Comparison of ENCODE assay signal across 9 mouse cellular contexts in genomic region chrX:12645531-12646304, GRCm38 (mm10). TPM values are rescaled to one million over a fixed set of nuclear protein-coding genes. Genes with fewer than 3 reads are reported as not detected.
A peak's percentile ranks its signal among the peaks of the same experiment; 100 is the strongest.
DNase-seq lines count a peak whose midpoint lies in the region; ATAC-seq and TF ChIP-seq lines count a peak whose summit lies in the region.
"Had no signal": no experiment of that assay in that cellular context is flagged by ENCODE, and none has a peak within 500 bp of the region (broad histone marks: within the 10 kb centered on the region; RNA-seq: fewer than 3 reads in every experiment).

No protein-coding gene starts in this region.

- no peak overlapping the region for H3K27ac ChIP-seq in intestine, postnatal 0 days (ENCODE audit: low read depth, low read length)
- H3K27ac ChIP-seq in intestine, embryonic 16.5 days (ENCODE audit: low read length) = no peak overlapping the region
- no peak overlapping the region for H3K27ac ChIP-seq in MEL (ENCODE audit: control insufficient read depth, low read depth, low read length)
- H3K27ac ChIP-seq in hindbrain, postnatal 0 days = no peak overlapping the region

- TF ChIP-seq POLR2A in MEL (IDR thresholded peaks at IDR 0.05; ENCODE audit: control insufficient read depth in 1 of 2, insufficient read depth in 1 of 2, low read depth in 1 of 2, low read length in 2 of 2, poor library complexity in 1 of 2) = no peak

- no peak overlapping the region for H3K4me3 ChIP-seq in intestine, postnatal 0 days (ENCODE audit: low read depth, low read length)
- no peak overlapping the region for H3K4me3 ChIP-seq in intestine, embryonic 16.5 days (ENCODE audit: low read length)
- no peak overlapping the region for H3K4me3 ChIP-seq in MEL (ENCODE audit: control insufficient read depth in 1 of 2, insufficient read depth in 1 of 2, low read depth in 2 of 2, low read length in 2 of 2)
- no peak overlapping the region for H3K4me3 ChIP-seq in hindbrain, postnatal 0 days (ENCODE audit: low read length)
- H3K4me3 ChIP-seq: erythroblast, embryonic 14.5 days had no signal

- no peak; the same call in 1 of the 2 replicates for TF ChIP-seq RAD21 in MEL (IDR thresholded peaks at IDR 0.05; ENCODE audit: low read depth, low read length)

- H3K9me3 ChIP-seq in intestine, postnatal 0 days (ENCODE audit: control insufficient read depth) = no peaks in the 10 kb centered on the region
- no peaks in the 10 kb centered on the region for H3K9me3 ChIP-seq in intestine, embryonic 16.5 days (ENCODE audit: control insufficient read depth, low read length)
- H3K9me3 ChIP-seq in MEL (replicated peaks; ENCODE audit: insufficient read depth, low read length) = no peaks in the 10 kb centered on the region
- H3K9me3 ChIP-seq in hindbrain, postnatal 0 days (ENCODE audit: low read length) = no peaks in the 10 kb centered on the region

- 68% methylated on average over 12 of the region's 12 CpGs for WGBS in intestine, postnatal 0 days
- 65% methylated on average over 12 of the region's 12 CpGs for WGBS in intestine, embryonic 16.5 days
- WGBS in hindbrain, postnatal 0 days = 46% methylated on average over 12 of the region's 12 CpGs

- H3K4me1 ChIP-seq in intestine, postnatal 0 days (replicated peaks; ENCODE audit: control insufficient read depth, insufficient read depth, low read length) = no peaks in the 10 kb centered on the region
- no peaks in the 10 kb centered on the region for H3K4me1 ChIP-seq in intestine, embryonic 16.5 days (ENCODE audit: control insufficient read depth, insufficient read depth, low read length)
- no peaks in the 10 kb centered on the region for H3K4me1 ChIP-seq in MEL (ENCODE audit: control insufficient read depth in 1 of 2, insufficient read depth in 2 of 2, low read length in 2 of 2)
- H3K4me1 ChIP-seq in hindbrain, postnatal 0 days (ENCODE audit: insufficient read depth, low read length) = no peaks in the 10 kb centered on the region

- no peaks in the 10 kb centered on the region for H3K36me3 ChIP-seq in intestine, postnatal 0 days (ENCODE audit: control insufficient read depth, insufficient read depth)
- H3K36me3 ChIP-seq in intestine, embryonic 16.5 days (ENCODE audit: control insufficient read depth, insufficient read depth, low read length) = no peaks in the 10 kb centered on the region
- no peaks in the 10 kb centered on the region; a peak in 1 of 4 replicates for H3K36me3 ChIP-seq in MEL (ENCODE audit: control insufficient read depth in 1 of 2, insufficient read depth in 2 of 2, low read length in 2 of 2)
- no peaks in the 10 kb centered on the region for H3K36me3 ChIP-seq in hindbrain, postnatal 0 days (ENCODE audit: insufficient read depth, low read length)

- H3K9ac ChIP-seq in intestine, postnatal 0 days (ENCODE audit: low read depth, low read length) = no peak overlapping the region
- H3K9ac ChIP-seq in intestine, embryonic 16.5 days (ENCODE audit: low read depth, low read length) = no peak overlapping the region
- H3K9ac ChIP-seq in MEL (ENCODE audit: control insufficient read depth, low read depth, low read length, poor library complexity, severe bottlenecking) = no peak overlapping the region
- H3K9ac ChIP-seq in hindbrain, postnatal 0 days (replicated peaks; ENCODE audit: low read length) = no peak overlapping the region

- H3K27me3 ChIP-seq in intestine, postnatal 0 days (replicated peaks; ENCODE audit: control insufficient read depth, insufficient read depth, low read length) = no peaks in the 10 kb centered on the region
- no peaks in the 10 kb centered on the region for H3K27me3 ChIP-seq in intestine, embryonic 16.5 days (replicated peaks; ENCODE audit: control insufficient read depth, insufficient read depth, low read length)
- H3K27me3 ChIP-seq in MEL (ENCODE audit: control insufficient read depth in 1 of 2, insufficient read depth in 2 of 2, low read length in 2 of 2) = no peaks in the 10 kb centered on the region
- no peaks in the 10 kb centered on the region for H3K27me3 ChIP-seq in hindbrain, postnatal 0 days (ENCODE audit: insufficient read depth, low read length)

- TF ChIP-seq CTCF in intestine, postnatal 0 days (IDR thresholded peaks at IDR 0.05; ENCODE audit: low read depth) = peak; percentile 10; the same call in 1 of the 2 replicates
- TF ChIP-seq CTCF in MEL (IDR thresholded peaks at IDR 0.05 in 2 of 3, conservative IDR thresholded peaks at IDR 0.05 in 1 of 3; ENCODE audit: control insufficient read depth in 1 of 3, insufficient read depth in 1 of 3, low read depth in 2 of 3, low read length in 3 of 3, poor library complexity in 1 of 3, severe bottlenecking in 1 of 3) = peak in 1 of 3 experiments; percentile 6; a peak in 1 of 6 replicates
- peak; percentile 51 for TF ChIP-seq CTCF in hindbrain, postnatal 0 days (IDR thresholded peaks at IDR 0.05; ENCODE audit: low read depth)

- ATAC-seq in intestine, postnatal 0 days = no peak
- no peak for ATAC-seq in intestine, embryonic 16.5 days
- ATAC-seq in hindbrain, postnatal 0 days = peak; percentile 79

- no peaks in the 10 kb centered on the region for H3K79me2 ChIP-seq in MEL (ENCODE audit: control insufficient read depth, insufficient read depth, low read length, poor library complexity)

- DNase-seq in MEL (ENCODE audit: low read depth, low spot score) = no peak
- peak; percentile 16 for DNase-seq in adrenal gland, postnatal 14 days
- peak; percentile 87 for DNase-seq in hindbrain, postnatal 0 days (ENCODE audit: low spot score)
- no peak for DNase-seq in T-cell, adult 2 months (ENCODE audit: low spot score)
- no peak for DNase-seq in embryo, embryonic 11 days
- no peak for DNase-seq in c-Kit-positive CD71-positive TER-119-positive erythroid progenitor cells, embryonic 14.5 days (ENCODE audit: low spot score)

- H3K4me2 ChIP-seq in intestine, postnatal 0 days (replicated peaks; ENCODE audit: low read depth) = no peak overlapping the region
- no peak overlapping the region for H3K4me2 ChIP-seq in intestine, embryonic 16.5 days (ENCODE audit: low read depth, low read length)
- H3K4me2 ChIP-seq in hindbrain, postnatal 0 days (ENCODE audit: low read depth, low read length) = no peak overlapping the region

- no peak for TF ChIP-seq EP300 in MEL (IDR thresholded peaks at IDR 0.05; ENCODE audit: low read depth in 1 of 2, low read length in 2 of 2)

TF ChIP-seq in MEL, 35 proteins besides CTCF, POLR2A, EP300 and RAD21:
- TF ChIP-seq CHD1 (IDR thresholded peaks at IDR 0.05; ENCODE audit: low read depth, low read length) (no peak), MYB (IDR thresholded peaks at IDR 0.05; ENCODE audit: low read depth, low read length) (no peak), SMC3 (IDR thresholded peaks at IDR 0.05; ENCODE audit: low read depth, low read length) (0 out of 2 replicates have a peak, but pooled peaks have one; percentile 18), TAL1 (IDR thresholded peaks at IDR 0.05; ENCODE audit: low read length) (no peak)

RNA-seq across cellular contexts. Expression of gene 1810030O07Rik, which starts 27.8 kb away (rescaled TPM):
- 15.3 and 18.1 TPM in 2 replicates for polyA plus RNA-seq in intestine, postnatal 0 days (2015; fragmentation: Nextera tagmentation; extraction: Ambion mirVana)
- 36.6 and 37.0 TPM in 2 replicates for polyA plus RNA-seq in intestine, embryonic 16.5 days (2015; fragmentation: Nextera tagmentation; extraction: Ambion mirVana)
- total RNA-seq in MEL (2012; rRNA removed) = 31.4 and 32.7 TPM in 2 replicates
- 100 to 1,000 TPM in 1 of 2 experiments, 10 to 100 TPM in 1; 32.3 to 216 TPM for polyA plus RNA-seq in MEL (2012; ENCODE audit: insufficient read depth in 1 of 2, insufficient read length in 2 of 2, low read depth in 1 of 2, low replicate concordance in 2 of 2, missing spikeins in 1 of 2)
- total RNA-seq in adrenal gland, postnatal 14 days (2021) = 22.8 and 25.6 TPM in 2 replicates
- 15.0 and 15.7 TPM in 2 replicates for total RNA-seq in hindbrain, postnatal 0 days (2014; rRNA removed)
- polyA plus RNA-seq in hindbrain, postnatal 0 days (2015; fragmentation: Nextera tagmentation; extraction: Ambion mirVana) = 19.5 and 20.7 TPM in 2 replicates

RNA-seq across cellular contexts. Expression of gene Atp6ap2, which starts 58.1 kb away (rescaled TPM):
- polyA plus RNA-seq in intestine, postnatal 0 days (2015; fragmentation: Nextera tagmentation; extraction: Ambion mirVana) = 167 and 170 TPM in 2 replicates
- 187 and 197 TPM in 2 replicates for polyA plus RNA-seq in intestine, embryonic 16.5 days (2015; fragmentation: Nextera tagmentation; extraction: Ambion mirVana)
- total RNA-seq in MEL (2012; rRNA removed) = 54.9 and 56.4 TPM in 2 replicates
- 100 to 1,000 TPM in 1 of 2 experiments, 10 to 100 TPM in 1; 47.6 to 323 TPM for polyA plus RNA-seq in MEL (2012; ENCODE audit: insufficient read depth in 1 of 2, insufficient read length in 2 of 2, low read depth in 1 of 2, low replicate concordance in 2 of 2, missing spikeins in 1 of 2)
- total RNA-seq in adrenal gland, postnatal 14 days (2021) = 43.4 and 48.6 TPM in 2 replicates
- total RNA-seq in hindbrain, postnatal 0 days (2014; rRNA removed) = 124 and 125 TPM in 2 replicates
- polyA plus RNA-seq in hindbrain, postnatal 0 days (2015; fragmentation: Nextera tagmentation; extraction: Ambion mirVana) = 257 and 259 TPM in 2 replicates

Comparison
In these comparisons a context has a peak if more than half of its experiments do, and no peak if none do; other contexts are left out.
1. DNase-seq: peak in adrenal gland, postnatal 14 days (single experiment) and hindbrain, postnatal 0 days (single experiment); none in MEL (single experiment), T-cell, adult 2 months (single experiment), embryo, embryonic 11 days (single experiment) and c-Kit-positive CD71-positive TER-119-positive erythroid progenitor cells, embryonic 14.5 days (single experiment).